In genomic region chr9:38728218-38728617, GRCm38 (mm10) we compare ENCODE assay signal across 40 mouse cellular contexts. TPM values are rescaled to one million over a fixed set of nuclear protein-coding genes. Genes with fewer than 3 reads are reported as not detected.
DNase-seq lines count a peak whose midpoint lies in the region; ATAC-seq and TF ChIP-seq lines count a peak whose summit lies in the region.
"Had no signal": no experiment of that assay in that cellular context is flagged by ENCODE, and none has a peak within 500 bp of the region (broad histone marks: within the 10 kb centered on the region; RNA-seq: fewer than 3 reads in every experiment).

No protein-coding gene starts in this region.

- no peaks in the 10 kb centered on the region for H3K9me3 ChIP-seq in midbrain, postnatal 0 days (ENCODE audit: low read length)
- no peaks in the 10 kb centered on the region for H3K9me3 ChIP-seq in midbrain, embryonic 16.5 days (replicated peaks; ENCODE audit: control insufficient read depth, low read length, poor library complexity, severe bottlenecking)
- H3K9me3 ChIP-seq in forebrain, embryonic 12.5 days, result no peaks in the 10 kb centered on the region
- H3K9me3 ChIP-seq: forebrain, embryonic 15.5 days; heart, embryonic 10.5 days; heart, embryonic 15.5 days; hindbrain, embryonic 12.5 days; liver, embryonic 13.5 days; megakaryocyte, embryonic 14.5 days; midbrain, embryonic 12.5 days; neural tube, embryonic 15.5 days had no signal

- no peaks in the 10 kb centered on the region for H3K4me1 ChIP-seq in midbrain, postnatal 0 days (ENCODE audit: insufficient read depth, low read length)
- no peaks in the 10 kb centered on the region for H3K4me1 ChIP-seq in midbrain, embryonic 16.5 days (ENCODE audit: control insufficient read depth, insufficient read depth, low read length)
- peaks cover 28% of the 10 kb centered on the region for H3K4me1 ChIP-seq in bone marrow macrophage, adult 2 months (ENCODE audit: control insufficient read depth, insufficient read depth, low read length)
- H3K4me1 ChIP-seq in forebrain, embryonic 12.5 days, result no peaks in the 10 kb centered on the region
- H3K4me1 ChIP-seq: forebrain, embryonic 15.5 days; heart, embryonic 10.5 days; heart, embryonic 15.5 days; hindbrain, embryonic 12.5 days; liver, embryonic 13.5 days; megakaryocyte, embryonic 14.5 days; midbrain, embryonic 12.5 days; neural tube, embryonic 15.5 days had no signal

- H3K27me3 ChIP-seq in midbrain, postnatal 0 days (ENCODE audit: insufficient read depth, low read length), result no peaks in the 10 kb centered on the region
- no peaks in the 10 kb centered on the region for H3K27me3 ChIP-seq in midbrain, embryonic 16.5 days (ENCODE audit: control insufficient read depth, insufficient read depth, low read depth, low read length)
- H3K27me3 ChIP-seq in splenic B cell, adult 2 months (ENCODE audit: control insufficient read depth, insufficient read depth, low read length, poor library complexity, severe bottlenecking), result no peaks in the 10 kb centered on the region
- H3K27me3 ChIP-seq in forebrain, embryonic 12.5 days, result no peaks in the 10 kb centered on the region
- H3K27me3 ChIP-seq: forebrain, embryonic 15.5 days; heart, embryonic 15.5 days; hindbrain, embryonic 12.5 days; liver, embryonic 13.5 days; megakaryocyte, embryonic 14.5 days; midbrain, embryonic 12.5 days; neural tube, embryonic 15.5 days; Patski had no signal

- 74% methylated on average over 3 of the region's 3 CpGs for WGBS in midbrain, postnatal 0 days
- 86% methylated on average over 3 of the region's 3 CpGs for WGBS in midbrain, embryonic 16.5 days
- 82% methylated on average over 3 of the region's 3 CpGs for WGBS in forebrain, embryonic 12.5 days

- no peak overlapping the region for H3K4me3 ChIP-seq in midbrain, postnatal 0 days (ENCODE audit: low read depth, low read length)
- H3K4me3 ChIP-seq in midbrain, embryonic 16.5 days (ENCODE audit: low read depth, low read length), result no peak overlapping the region
- H3K4me3 ChIP-seq in bone marrow macrophage, adult 2 months (ENCODE audit: insufficient read depth, low read length), result no peak overlapping the region
- H3K4me3 ChIP-seq in forebrain, embryonic 12.5 days (replicated peaks), result no peak overlapping the region
- H3K4me3 ChIP-seq: forebrain, embryonic 15.5 days; heart, embryonic 10.5 days; heart, embryonic 15.5 days; hindbrain, embryonic 12.5 days; liver, embryonic 13.5 days; megakaryocyte, embryonic 14.5 days; midbrain, embryonic 12.5 days; neural tube, embryonic 15.5 days had no signal

- no peak for ATAC-seq in midbrain, postnatal 0 days (ENCODE audit: low FRiP score)
- no peak for ATAC-seq in midbrain, embryonic 16.5 days
- peak; percentile 63 for ATAC-seq in inflammation-experienced regulatory T-cells, adult 6 months
- no peak for ATAC-seq in forebrain, embryonic 12.5 days (ENCODE audit: low FRiP score)
- ATAC-seq: forebrain, embryonic 15.5 days; hindbrain, postnatal 0 days; intestine, postnatal 0 days; Patski had no signal

- no peak for TF ChIP-seq CTCF in midbrain, postnatal 0 days (IDR thresholded peaks at IDR 0.05)
- TF ChIP-seq CTCF in bone marrow macrophage, adult 2 months (IDR thresholded peaks at IDR 0.05; ENCODE audit: low read depth, low read length), result no peak

- TF ChIP-seq POLR2A in bone marrow macrophage, adult 2 months (IDR thresholded peaks at IDR 0.05; ENCODE audit: borderline replicate concordance, low read depth, low read length), result no peak

- peak; percentile 3 for DNase-seq in midbrain, postnatal 0 days (ENCODE audit: low spot score)
- DNase-seq in splenic B cell, adult 2 months (ENCODE audit: low read depth, low spot score), result peak; percentile 18
- no peak for DNase-seq in cerebellum, adult 11 months
- no peak for DNase-seq in layer of hippocampus, postnatal 25 days (ENCODE audit: extremely low spot score in 1 of 2, low spot score in 1 of 2)
- DNase-seq: adrenal gland, postnatal 14 days; B cell, adult 2 months; cerebellum, adult 8-10 months; cerebellum, postnatal 25 days; gastrocnemius, postnatal 10 days; heart, postnatal 36 days; kidney, postnatal 10 days; layer of hippocampus, adult 9-11 months; left cerebral cortex, postnatal 4 days; liver, embryonic 13.5 days; lung, embryonic 14.5 days; lung, postnatal 14 days; thymus, adult 2 months; thymus, postnatal 4 days had no signal

- H3K4me2 ChIP-seq in midbrain, postnatal 0 days (ENCODE audit: low read depth, low read length, poor library complexity, severe bottlenecking), result no peak overlapping the region
- H3K4me2 ChIP-seq in midbrain, embryonic 16.5 days (ENCODE audit: low read length), result no peak overlapping the region
- no peak overlapping the region for H3K4me2 ChIP-seq in forebrain, embryonic 12.5 days
- H3K4me2 ChIP-seq: forebrain, embryonic 15.5 days; heart, embryonic 15.5 days; hindbrain, embryonic 12.5 days; liver, embryonic 13.5 days; lung, embryonic 14.5 days; midbrain, embryonic 12.5 days; neural tube, embryonic 15.5 days had no signal

- no peak overlapping the region for H3K9ac ChIP-seq in midbrain, postnatal 0 days (replicated peaks; ENCODE audit: low read length, poor library complexity, severe bottlenecking)
- no peak overlapping the region for H3K9ac ChIP-seq in midbrain, embryonic 16.5 days (ENCODE audit: low read depth, low read length)
- no peak overlapping the region for H3K9ac ChIP-seq in forebrain, embryonic 12.5 days
- H3K9ac ChIP-seq: forebrain, embryonic 15.5 days; heart, embryonic 15.5 days; hindbrain, embryonic 12.5 days; liver, embryonic 13.5 days; lung, embryonic 14.5 days; midbrain, embryonic 12.5 days; neural tube, embryonic 15.5 days had no signal

- no peak overlapping the region for H3K27ac ChIP-seq in midbrain, postnatal 0 days (ENCODE audit: low read depth, low read length)
- no peak overlapping the region for H3K27ac ChIP-seq in midbrain, embryonic 16.5 days (ENCODE audit: low read length)
- peak overlapping the region; percentile 75 for H3K27ac ChIP-seq in bone marrow macrophage, adult 2 months (ENCODE audit: insufficient read depth, low read depth, low read length)
- H3K27ac ChIP-seq in forebrain, embryonic 12.5 days, result no peak overlapping the region
- H3K27ac ChIP-seq: forebrain, embryonic 15.5 days; heart, embryonic 10.5 days; heart, embryonic 15.5 days; hindbrain, embryonic 12.5 days; hindbrain, postnatal 0 days; liver, embryonic 13.5 days; midbrain, embryonic 12.5 days; neural tube, embryonic 15.5 days had no signal

- H3K36me3 ChIP-seq in midbrain, postnatal 0 days (ENCODE audit: insufficient read depth, low read length), result no peaks in the 10 kb centered on the region
- H3K36me3 ChIP-seq in midbrain, embryonic 16.5 days (ENCODE audit: control insufficient read depth, insufficient read depth, low read length), result no peaks in the 10 kb centered on the region
- H3K36me3 ChIP-seq in splenic B cell, adult 2 months (ENCODE audit: control insufficient read depth, insufficient read depth, low read length, poor library complexity, severe bottlenecking), result 0 out of 2 replicates have a peak, but pooled peaks cover 2% of the 10 kb centered on the region
- H3K36me3 ChIP-seq in forebrain, embryonic 12.5 days (replicated peaks), result no peaks in the 10 kb centered on the region
- H3K36me3 ChIP-seq: forebrain, embryonic 15.5 days; hindbrain, embryonic 12.5 days; midbrain, embryonic 12.5 days; neural tube, embryonic 15.5 days had no signal

RNA-seq across cellular contexts. Expression of gene Vwa5a, which starts 10.2 kb away (rescaled TPM):
- total RNA-seq in midbrain, postnatal 0 days (2014; rRNA removed), result 9.9 and 11.3 TPM in 2 replicates
- polyA plus RNA-seq in midbrain, postnatal 0 days (2015; fragmentation: Nextera tagmentation; extraction: Ambion mirVana), result 5.5 and 6.0 TPM in 2 replicates
- 6.0 and 6.2 TPM in 2 replicates for polyA plus RNA-seq in midbrain, embryonic 16.5 days (2015; fragmentation: Nextera tagmentation; extraction: Ambion mirVana)
- polyA plus RNA-seq in bone marrow macrophage, adult 2 months (2012; ENCODE audit: insufficient read depth, insufficient read length, missing spikeins), result 211 and 230 TPM in 2 replicates
- 10 to 100 TPM; 25.7 to 35.0 (median 26.6) TPM for polyA plus RNA-seq in inflammation-experienced regulatory T-cells, adult 6 months (2017; shearing (Covaris generic))
- 6.5 and 8.7 TPM in 2 replicates for polyA plus RNA-seq in forebrain, embryonic 12.5 days (2016; fragmentation: Nextera tagmentation; extraction: Ambion mirVana)
- 10 to 100 TPM; 10.4 to 11.5 TPM for total RNA-seq in layer of hippocampus, postnatal 25 days (2021)

RNA-seq across cellular contexts. Expression of gene Olfr920, which starts 23.9 kb away (rescaled TPM):
- under 0.01 and 0.05 TPM in 2 replicates for total RNA-seq in midbrain, postnatal 0 days (2014; rRNA removed)
- 0.02 and 0.04 TPM in 2 replicates for polyA plus RNA-seq in midbrain, postnatal 0 days (2015; fragmentation: Nextera tagmentation; extraction: Ambion mirVana)
- polyA plus RNA-seq in midbrain, embryonic 16.5 days (2015; fragmentation: Nextera tagmentation; extraction: Ambion mirVana), result not detected in 2 replicates
- 1.5 and 2.6 TPM in 2 replicates for polyA plus RNA-seq in bone marrow macrophage, adult 2 months (2012; ENCODE audit: insufficient read depth, insufficient read length, missing spikeins)
- polyA plus RNA-seq in inflammation-experienced regulatory T-cells, adult 6 months (2017; shearing (Covaris generic)), result under 1 TPM in 2 of 3 experiments, not detected in 1; 0.39 to 0.44 TPM
- not detected in 2 replicates for polyA plus RNA-seq in forebrain, embryonic 12.5 days (2016; fragmentation: Nextera tagmentation; extraction: Ambion mirVana)
- under 1 TPM in 1 of 2 experiments, not detected in 1; 0.10 TPM for total RNA-seq in layer of hippocampus, postnatal 25 days (2021)
- total RNA-seq: MEL had no signal
- polyA plus RNA-seq: embryonic facial prominence, embryonic 11.5 days; heart, embryonic 15.5 days; hindbrain, embryonic 12.5 days; lung, embryonic 14.5 days; midbrain, embryonic 12.5 days; neural tube, embryonic 15.5 days had no signal

RNA-seq across cellular contexts. Expression of gene Olfr919, which starts 24.7 kb away (rescaled TPM):
- not detected in 2 replicates for total RNA-seq in midbrain, postnatal 0 days (2014; rRNA removed)
- polyA plus RNA-seq in midbrain, postnatal 0 days (2015; fragmentation: Nextera tagmentation; extraction: Ambion mirVana), result not detected in 2 replicates
- not detected in 2 replicates for polyA plus RNA-seq in midbrain, embryonic 16.5 days (2015; fragmentation: Nextera tagmentation; extraction: Ambion mirVana)
- not detected in 2 replicates for polyA plus RNA-seq in bone marrow macrophage, adult 2 months (2012; ENCODE audit: insufficient read depth, insufficient read length, missing spikeins)
- not detected for polyA plus RNA-seq in inflammation-experienced regulatory T-cells, adult 6 months (2017; shearing (Covaris generic))
- not detected in 2 replicates for polyA plus RNA-seq in forebrain, embryonic 12.5 days (2016; fragmentation: Nextera tagmentation; extraction: Ambion mirVana)
- total RNA-seq in layer of hippocampus, postnatal 25 days (2021), result not detected
- total RNA-seq: adrenal gland, postnatal 14 days; gastrocnemius, postnatal 10 days; heart, postnatal 36 days; hindbrain, postnatal 0 days; left cerebral cortex, adult 18-20 months; left cerebral cortex, postnatal 4 days; MEL had no signal
- polyA plus RNA-seq: brain, embryonic 14.5 days; embryonic facial prominence, embryonic 11.5 days; forebrain, embryonic 15.5 days; frontal cortex, adult 2 months; gonadal fat pad, adult 2 months; heart, embryonic 10.5 days; heart, embryonic 15.5 days; hindbrain, embryonic 12.5 days; hindbrain, postnatal 0 days; intestine, postnatal 0 days; limb, embryonic 14.5 days; liver, embryonic 13.5 days; lung, embryonic 14.5 days; midbrain, embryonic 12.5 days; neural tube, embryonic 15.5 days; Patski; spleen, adult 2 months; thymus, adult 2 months had no signal

RNA-seq across cellular contexts. Expression of gene Olfr921, which starts 44.6 kb away (rescaled TPM):
- not detected in 2 replicates for total RNA-seq in midbrain, postnatal 0 days (2014; rRNA removed)
- not detected in 2 replicates for polyA plus RNA-seq in midbrain, postnatal 0 days (2015; fragmentation: Nextera tagmentation; extraction: Ambion mirVana)
- not detected in 2 replicates for polyA plus RNA-seq in midbrain, embryonic 16.5 days (2015; fragmentation: Nextera tagmentation; extraction: Ambion mirVana)
- not detected in 2 replicates for polyA plus RNA-seq in bone marrow macrophage, adult 2 months (2012; ENCODE audit: insufficient read depth, insufficient read length, missing spikeins)
- not detected for polyA plus RNA-seq in inflammation-experienced regulatory T-cells, adult 6 months (2017; shearing (Covaris generic))
- not detected in 2 replicates for polyA plus RNA-seq in forebrain, embryonic 12.5 days (2016; fragmentation: Nextera tagmentation; extraction: Ambion mirVana)
- total RNA-seq in layer of hippocampus, postnatal 25 days (2021), result not detected
- total RNA-seq: adrenal gland, postnatal 14 days; gastrocnemius, postnatal 10 days; heart, postnatal 36 days; hindbrain, postnatal 0 days; left cerebral cortex, adult 18-20 months; left cerebral cortex, postnatal 4 days; MEL had no signal
- polyA plus RNA-seq: brain, embryonic 14.5 days; embryonic facial prominence, embryonic 11.5 days; forebrain, embryonic 15.5 days; gonadal fat pad, adult 2 months; heart, embryonic 10.5 days; heart, embryonic 15.5 days; hindbrain, embryonic 12.5 days; hindbrain, postnatal 0 days; intestine, postnatal 0 days; limb, embryonic 14.5 days; liver, embryonic 13.5 days; lung, embryonic 14.5 days; midbrain, embryonic 12.5 days; neural tube, embryonic 15.5 days; Patski; spleen, adult 2 months had no signal

RNA-seq across cellular contexts. Expression of gene Olfr918, which starts 53.8 kb away (rescaled TPM):
- not detected in 2 replicates for total RNA-seq in midbrain, postnatal 0 days (2014; rRNA removed)
- polyA plus RNA-seq in midbrain, postnatal 0 days (2015; fragmentation: Nextera tagmentation; extraction: Ambion mirVana), result not detected in 2 replicates
- not detected in 2 replicates for polyA plus RNA-seq in midbrain, embryonic 16.5 days (2015; fragmentation: Nextera tagmentation; extraction: Ambion mirVana)
- polyA plus RNA-seq in bone marrow macrophage, adult 2 months (2012; ENCODE audit: insufficient read depth, insufficient read length, missing spikeins), result not detected in 2 replicates
- polyA plus RNA-seq in inflammation-experienced regulatory T-cells, adult 6 months (2017; shearing (Covaris generic)), result not detected
- not detected in 2 replicates for polyA plus RNA-seq in forebrain, embryonic 12.5 days (2016; fragmentation: Nextera tagmentation; extraction: Ambion mirVana)
- total RNA-seq in layer of hippocampus, postnatal 25 days (2021), result not detected
- total RNA-seq: adrenal gland, postnatal 14 days; gastrocnemius, postnatal 10 days; heart, postnatal 36 days; hindbrain, postnatal 0 days; left cerebral cortex, adult 18-20 months; left cerebral cortex, postnatal 4 days; MEL had no signal
- polyA plus RNA-seq: brain, embryonic 14.5 days; embryonic facial prominence, embryonic 11.5 days; forebrain, embryonic 15.5 days; frontal cortex, adult 2 months; gonadal fat pad, adult 2 months; heart, embryonic 10.5 days; heart, embryonic 15.5 days; hindbrain, embryonic 12.5 days; hindbrain, postnatal 0 days; intestine, postnatal 0 days; limb, embryonic 14.5 days; liver, embryonic 13.5 days; lung, embryonic 14.5 days; midbrain, embryonic 12.5 days; neural tube, embryonic 15.5 days; Patski; spleen, adult 2 months; thymus, adult 2 months had no signal

Comparison
In these comparisons a context has a peak if more than half of its experiments do, and no peak if none do; other contexts are left out.
1. DNase-seq: peak in midbrain, postnatal 0 days (single experiment) and splenic B cell, adult 2 months (single experiment); none in cerebellum, adult 11 months (single experiment) and layer of hippocampus, postnatal 25 days (0 of 2).